Mouse (Mus musculus): ENCODE measurements around the gene Cnst. TPM values are rescaled to one million over a fixed set of nuclear protein-coding genes. Genes with fewer than 3 reads are reported as not detected.

The Cnst gene
- polyA plus RNA-seq (2012; rRNA removed): 26.4 and 27.7 TPM in 2 replicates

GRCm38 (mm10) chr1:179545768-179546550 is at the start of gene Cnst, which contains the start of gene Tfb2m:
TSS of gene Cnst (plus strand) at chr1:179546370.
TSS of gene Tfb2m (minus strand) at chr1:179546267.

GRCm38 (mm10) chr1:179517713-179518465 is 28.3 kb upstream of the Cnst start, which contains the start of gene Smyd3:
TSS of gene Smyd3 (minus strand) at chr1:179518041.

GRCm38 (mm10) chr1:179668013-179668805 is 122.0 kb downstream of the Cnst start, which contains the start of gene Sccpdh:
TSS of gene Sccpdh (plus strand) at chr1:179668210.

Other genes with a start within 250 kb of the Cnst start
- 15.1 and 15.3 TPM in 2 replicates for gene Smyd3, start 28.3 kb upstream of the Cnst start, polyA plus RNA-seq (2012; rRNA removed)
- gene Tfb2m, start 103 bp upstream of the Cnst start, polyA plus RNA-seq (2012; rRNA removed): 23.3 and 23.4 TPM in 2 replicates
- 97.7 and 109 TPM in 2 replicates for gene Sccpdh, start 121.8 kb downstream of the Cnst start, polyA plus RNA-seq (2012; rRNA removed)
- gene Kif28, start 198.9 kb downstream of the Cnst start, polyA plus RNA-seq (2012; rRNA removed): 0.06 and 0.11 TPM in 2 replicates

Measured in central nervous system, embryonic 18 days (tissue).